Mouse (Mus musculus): ENCODE measurements around the gene Fnbp1l.

The Fnbp1l gene

GRCm38 (mm10) chr3:122528477-122528876 is 91.0 kb downstream of the Fnbp1l start:
- DNase-seq (ENCODE audit: low spot score in 2 of 2): no peak

DNA sequence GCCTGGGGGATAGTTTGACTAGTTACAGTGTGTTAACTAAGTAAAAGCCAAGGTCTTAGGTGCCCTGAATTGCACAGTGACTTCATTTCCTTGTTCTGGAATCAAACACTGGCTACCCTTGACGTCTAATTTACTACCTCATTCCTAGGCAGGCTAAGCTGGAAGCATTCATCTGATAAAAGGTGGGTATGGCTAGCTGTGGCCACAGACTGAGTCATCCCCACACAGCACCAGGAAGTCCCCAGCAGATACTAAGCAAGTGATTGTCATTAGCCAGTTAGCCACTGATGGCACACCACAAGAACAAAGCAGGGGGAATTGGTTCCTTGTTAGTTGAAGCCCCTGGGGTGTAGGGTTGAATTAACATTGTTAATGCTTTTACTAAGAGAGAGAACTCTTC is 98.2 kb downstream of the Fnbp1l start:
- no peak for DNase-seq (ENCODE audit: low spot score in 2 of 2)

DNA sequence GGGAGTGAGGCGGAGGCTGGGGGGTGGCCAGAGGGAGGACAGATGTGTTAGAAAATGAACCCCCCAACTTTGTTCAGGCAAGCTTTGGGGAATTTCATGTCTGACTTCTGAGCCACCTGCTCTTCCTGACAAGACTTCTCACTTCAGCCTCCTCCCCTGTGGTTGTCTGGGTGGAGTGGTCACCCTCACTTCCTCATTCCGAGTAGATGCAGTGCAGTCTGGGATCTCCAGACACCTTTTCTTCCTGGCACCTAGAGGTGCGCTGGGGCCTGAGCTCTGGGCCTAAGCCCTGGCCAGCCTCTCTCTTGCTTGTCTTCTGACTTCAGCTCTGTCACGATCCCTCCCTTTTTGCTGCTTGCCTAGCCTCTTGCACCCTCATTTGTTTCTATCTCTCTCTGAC is 98.6 kb downstream of the Fnbp1l start:
- DNase-seq (ENCODE audit: low spot score in 2 of 2): no peak

GRCm38 (mm10) chr3:122520365-122520764 is 99.2 kb downstream of the Fnbp1l start:
- DNase-seq (ENCODE audit: low spot score in 2 of 2): no peak

DNA sequence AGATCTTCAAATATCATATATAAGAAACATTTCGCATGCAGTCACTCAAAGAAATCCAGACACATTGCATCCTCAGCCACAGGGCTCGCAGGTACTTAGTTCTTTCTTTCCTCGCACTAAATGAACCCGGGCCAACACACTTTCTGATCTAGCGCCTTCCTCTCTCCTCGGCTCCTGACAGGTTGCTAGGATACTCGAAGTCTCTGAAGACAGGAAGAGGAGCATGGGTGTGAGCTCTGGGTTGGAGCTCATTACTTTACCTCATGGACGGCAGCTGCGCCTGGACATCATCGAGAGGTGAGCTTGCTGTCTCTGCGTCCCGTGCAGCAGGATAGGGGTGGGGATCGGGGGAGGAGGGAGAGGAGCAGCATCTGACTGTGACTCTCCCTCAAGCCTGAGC is 100.4 kb downstream of the Fnbp1l start:
- no peak for DNase-seq (ENCODE audit: low spot score in 2 of 2)

GRCm38 (mm10) chr3:122518231-122518736 is 101.2 kb downstream of the Fnbp1l start:
- no peak for DNase-seq (ENCODE audit: low spot score in 2 of 2)

GRCm38 (mm10) chr3:122517726-122518125 is 101.8 kb downstream of the Fnbp1l start:
- no peak for DNase-seq (ENCODE audit: low spot score in 2 of 2)

- no peak for DNase-seq (ENCODE audit: low spot score in 2 of 2)
Observed at GRCm38 (mm10) chr3:122516327-122516695, 103.2 kb downstream of the Fnbp1l start.

DNA sequence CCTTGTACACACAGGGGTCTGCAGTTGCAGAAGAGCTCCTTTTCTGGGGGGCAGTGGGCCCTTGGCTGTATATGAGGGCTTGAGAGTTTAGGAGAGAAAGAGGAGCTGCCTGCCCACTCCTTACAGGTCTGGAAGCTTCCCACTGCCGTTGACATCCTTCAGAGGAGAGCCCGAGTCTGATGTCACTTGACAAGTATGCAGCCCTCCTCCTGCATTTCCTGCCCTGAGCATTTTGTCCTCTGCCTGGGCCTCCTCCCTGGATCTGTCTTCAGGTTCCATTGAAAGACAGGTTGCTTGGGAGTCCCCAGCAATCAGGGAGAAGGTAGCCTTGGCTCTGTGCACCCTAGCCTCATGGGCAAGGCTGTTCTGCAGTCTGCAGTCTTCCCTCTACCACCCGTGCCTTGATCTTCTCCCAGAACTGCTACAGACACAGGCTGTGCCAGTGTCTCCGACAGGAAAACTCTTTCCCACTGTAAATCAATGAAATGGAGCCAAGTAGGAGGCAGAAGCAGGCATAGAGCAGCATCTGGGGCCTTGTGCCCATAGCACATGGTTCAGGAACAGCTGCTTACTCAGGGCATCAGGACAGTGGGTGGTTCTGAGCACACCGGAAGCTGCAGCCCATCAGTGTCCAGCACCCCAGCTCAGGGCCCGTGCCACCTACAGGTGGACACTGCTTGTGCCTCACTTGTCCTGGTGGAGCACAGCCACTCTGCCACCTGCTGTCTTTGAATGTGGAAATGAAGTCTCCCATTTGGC is 103.8 kb downstream of the Fnbp1l start:
- no peak for DNase-seq (ENCODE audit: low spot score in 2 of 2)

GRCm38 (mm10) chr3:122512725-122513375 is 106.7 kb downstream of the Fnbp1l start:
- no peak for DNase-seq (ENCODE audit: low spot score in 2 of 2)

- DNase-seq (ENCODE audit: low spot score in 2 of 2): no peak
Observed at GRCm38 (mm10) chr3:122511721-122512619, 107.5 kb downstream of the Fnbp1l start.

DNA sequence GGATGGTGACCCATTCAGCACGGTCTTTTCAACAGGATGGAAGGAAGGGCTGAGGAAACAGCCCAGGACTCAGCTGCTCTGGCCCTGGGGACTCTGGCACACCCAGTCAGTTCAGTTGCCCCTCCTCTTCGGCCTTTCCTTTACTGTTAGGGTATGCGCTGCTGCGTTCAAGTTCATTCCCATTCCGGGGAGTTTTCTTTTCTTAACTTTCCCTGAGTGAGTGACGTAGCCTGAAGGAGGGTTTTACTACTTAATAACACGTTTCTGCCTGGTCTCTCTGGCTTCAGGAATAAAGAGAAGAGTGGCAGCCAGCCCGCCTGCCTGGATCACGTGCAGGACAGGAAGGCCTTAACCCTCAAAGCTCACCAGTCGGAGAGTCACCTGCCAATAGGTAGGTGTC is 108.6 kb downstream of the Fnbp1l start:
- no peak for DNase-seq (ENCODE audit: low spot score in 2 of 2)

DNA sequence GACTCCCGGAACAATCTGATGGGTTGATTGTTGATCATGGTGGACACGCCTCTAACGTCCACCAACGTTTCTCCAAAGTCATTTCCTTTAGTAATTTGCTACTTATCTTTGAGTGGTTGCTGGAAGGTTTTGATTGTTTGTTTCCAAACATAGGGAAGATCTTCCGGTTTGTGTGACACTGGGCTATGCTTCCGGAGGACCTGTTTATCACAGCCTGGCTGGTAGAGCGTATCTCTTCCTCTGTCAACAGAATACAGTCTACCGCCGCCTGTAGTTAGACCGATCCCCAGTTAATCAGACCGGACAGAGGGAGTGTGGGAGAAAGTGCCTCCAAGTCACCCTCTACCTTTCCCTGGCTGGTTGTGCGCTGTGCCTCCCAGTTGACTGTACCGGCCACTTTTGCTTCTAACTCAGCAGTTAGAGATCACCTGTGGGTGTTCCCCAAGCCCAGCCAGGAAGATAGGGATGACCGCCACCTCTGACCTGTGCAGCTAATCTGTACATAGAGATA is 109.2 kb downstream of the Fnbp1l start:
- no peak for DNase-seq (ENCODE audit: low spot score in 2 of 2)

- no peak for DNase-seq (ENCODE audit: low spot score in 2 of 2)
Observed at GRCm38 (mm10) chr3:122509534-122510239, 109.8 kb downstream of the Fnbp1l start.

GRCm38 (mm10) chr3:122509084-122509483 is 110.4 kb downstream of the Fnbp1l start:
- DNase-seq (ENCODE audit: low spot score in 2 of 2): peak in 1 of 2 experiments; percentile 52

DNA sequence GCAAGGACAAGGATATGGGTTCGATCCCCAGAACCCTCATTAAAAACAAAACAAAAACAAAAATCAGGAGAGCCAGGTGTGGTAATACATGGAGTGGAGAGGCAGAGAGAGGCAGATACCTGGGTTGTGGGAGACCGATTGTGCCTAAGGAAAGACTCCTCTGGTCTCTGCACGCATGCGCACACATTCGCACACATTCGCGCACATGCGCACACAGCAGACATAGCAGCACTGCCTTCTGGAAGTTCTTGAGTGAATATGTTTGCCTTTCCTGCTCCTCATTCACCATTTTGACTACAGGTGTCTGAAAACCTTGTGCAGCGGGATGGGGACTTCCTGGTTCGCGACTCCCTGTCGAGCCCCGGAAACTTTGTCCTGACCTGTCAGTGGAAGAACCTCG is 111.7 kb downstream of the Fnbp1l start:
- no peak for DNase-seq (ENCODE audit: low spot score in 2 of 2)

GRCm38 (mm10) chr3:122506343-122506916 is 113.1 kb downstream of the Fnbp1l start:
- no peak for DNase-seq (ENCODE audit: low spot score in 2 of 2)

DNA sequence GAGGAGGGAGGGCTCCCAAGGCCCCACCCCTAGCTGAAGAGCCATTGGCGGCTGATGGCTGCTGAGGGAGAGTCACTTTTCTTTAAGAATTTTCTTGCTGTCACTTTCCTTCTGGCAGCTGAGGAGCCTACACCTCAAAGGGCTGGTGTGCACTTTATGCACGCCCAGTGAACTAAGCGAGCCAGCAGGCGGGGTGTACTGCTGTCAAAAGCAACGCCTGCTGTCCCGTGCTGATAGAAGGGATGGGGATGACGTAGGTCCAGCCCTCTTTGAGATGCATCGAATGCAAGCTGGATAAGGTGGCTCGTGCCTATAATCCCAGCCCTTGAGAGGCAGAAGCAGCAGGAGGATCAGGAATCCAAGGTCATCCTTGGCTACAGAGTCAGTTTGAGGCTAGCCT is 118.6 kb downstream of the Fnbp1l start:
- no peak for DNase-seq (ENCODE audit: low spot score in 2 of 2)

DNA sequence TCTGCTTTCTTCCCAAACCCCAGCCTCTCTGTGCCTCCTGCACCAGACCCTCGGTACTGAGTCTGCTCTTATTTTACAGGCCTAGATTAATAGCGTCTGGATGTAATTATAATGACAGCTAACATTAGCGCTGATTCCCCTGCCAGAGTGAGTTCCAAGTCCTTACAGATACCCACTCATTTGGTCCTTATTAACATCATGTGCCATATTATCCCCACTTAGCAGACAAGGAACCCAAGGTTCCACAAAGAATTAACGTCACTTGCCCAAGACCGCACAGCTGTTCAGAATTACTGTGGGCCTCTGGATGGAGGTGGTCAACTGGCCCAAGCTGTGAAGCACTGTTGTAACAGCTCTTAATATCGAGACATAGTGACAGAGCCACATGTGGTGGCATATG is 119.9 kb downstream of the Fnbp1l start:
- DNase-seq (ENCODE audit: low spot score in 2 of 2): no peak

GRCm38 (mm10) chr3:122498528-122498927 is 121.0 kb downstream of the Fnbp1l start:
- DNase-seq (ENCODE audit: low spot score in 2 of 2): no peak

DNA sequence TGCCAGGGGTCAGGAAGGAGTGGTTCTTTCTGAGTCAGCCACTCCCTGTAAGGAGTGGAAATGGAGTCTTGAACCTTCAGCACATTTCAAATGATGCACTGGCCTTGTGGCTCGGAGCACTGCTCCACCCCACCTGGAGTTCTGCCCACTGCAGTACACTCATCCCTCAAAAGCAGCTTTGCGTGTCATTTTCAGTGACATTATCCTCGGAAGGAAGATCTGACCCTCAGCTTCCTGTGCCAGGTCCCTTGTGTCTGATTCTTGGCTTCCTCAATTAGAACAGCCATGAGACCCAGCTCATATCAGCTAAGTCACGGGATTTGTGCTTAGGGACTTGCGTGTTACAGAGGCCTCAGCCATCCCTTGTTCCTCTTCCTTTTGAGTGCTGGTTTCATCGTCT is 121.6 kb downstream of the Fnbp1l start:
- DNase-seq (ENCODE audit: low spot score in 2 of 2): no peak

All from spleen, postnatal 10 days (tissue).